Mouse (Mus musculus) embryonic facial prominence, embryonic 15.5 days (tissue): Measurements from ENCODE around the gene Vamp8. TPM values are rescaled to one million over a fixed set of nuclear protein-coding genes. Genes with fewer than 3 reads are reported as not detected.
A peak's percentile ranks its signal among the peaks of the same experiment; 100 is the strongest.

ENCODE experiments used
- ATAC-seq: fragments of 200-750 bp; cut with Nextera tagmentation; 2 replicates; pipeline ENCODE4 v1.8.0; 2017; ENCODE audit warnings: low read depth, moderate TSS enrichment; ENCODE audit not compliant: insufficient number of reproducible peaks, low FRiP score, low TSS enrichment
- H3K27ac ChIP-seq: fragments of 300-500 bp; sonication (generic); replicated peaks from 2 replicates; pipeline ENCODE4 v1.5.1; 2015; ENCODE audit warnings: mild to moderate bottlenecking, inconsistent platforms
- H3K27me3 ChIP-seq: fragments of 300-500 bp; sonication (generic); 2 replicates; pipeline ENCODE4 v1.6.1; 2015; ENCODE audit warnings: inconsistent platforms
- H3K36me3 ChIP-seq: fragments of 300-500 bp; sonication (generic); 2 replicates; pipeline ENCODE4 v1.6.1; 2015; ENCODE audit warnings: mild to moderate bottlenecking, inconsistent platforms
- H3K4me1 ChIP-seq: fragments of 300-500 bp; sonication (generic); 2 replicates; pipeline ENCODE4 v1.6.1; 2015; ENCODE audit warnings: inconsistent platforms
- H3K4me2 ChIP-seq: fragments of 300-500 bp; sonication (generic); replicated peaks from 2 replicates; pipeline ENCODE4 v1.6.1; 2015; ENCODE audit warnings: mild to moderate bottlenecking, inconsistent platforms
- H3K4me3 ChIP-seq: fragments of 300-500 bp; sonication (generic); replicated peaks from 2 replicates; pipeline ENCODE4 v1.5.1; 2015; ENCODE audit warnings: mild to moderate bottlenecking, inconsistent platforms
- H3K9ac ChIP-seq: fragments of 300-500 bp; sonication (generic); 2 replicates; pipeline ENCODE4 v1.6.1; 2015; ENCODE audit warnings: inconsistent platforms
- H3K9me3 ChIP-seq: fragments of 300-500 bp; sonication (generic); replicated peaks from 2 replicates; pipeline ENCODE4 v1.6.1; 2016; ENCODE audit warnings: inconsistent platforms
- WGBS: fragments of 180-500 bp; shearing (Covaris S2); methylation state at CpG from one replicate; pipeline ENCODE4 v1.1.7; 2015; 5-methylcytosine and 5-hydroxymethylcytosine counted together
- polyA plus RNA-seq: library from polyadenylated mRNA; unstranded; fragments of >200 nt; fragmentation: Nextera tagmentation; extraction: Ambion mirVana; gene quantifications from 2 replicates; pipeline ENCODE4 v1.2.1, GENCODE M21; 2015

The Vamp8 gene
- polyA plus RNA-seq, 1 experiment from 2014 or later = 177 TPM

GRCm38 (mm10) chr6:72370091-72370490 is 20.4 kb downstream of the Vamp8 start:
- H3K4me2 ChIP-seq = no peak overlapping the region
- H3K27ac ChIP-seq = no peak overlapping the region
- no peak for ATAC-seq

GRCm38 (mm10) chr6:72369557-72369956 is 20.9 kb downstream of the Vamp8 start:
- WGBS = 76% methylated on average over 4 of the region's 4 CpGs
- Histone ChIP-seq H3K36me3 (no peaks in the 10 kb centered on the region), H3K4me1 (peaks cover 17% of the 10 kb centered on the region), H3K4me2 (no peak overlapping the region), H3K27me3 (no peaks in the 10 kb centered on the region), H3K27ac (no peak overlapping the region), H3K9me3 (no peaks in the 10 kb centered on the region), H3K9ac (no peak overlapping the region), H3K4me3 (no peak overlapping the region)
- ATAC-seq = no peak

More at GRCm38 (mm10) chr6:72370091-72370490, 20.4 kb downstream of the Vamp8 start:
- H3K9ac ChIP-seq = no peak overlapping the region
- no peaks in the 10 kb centered on the region for H3K9me3 ChIP-seq
- H3K4me1 ChIP-seq = peaks cover 17% of the 10 kb centered on the region
- no peaks in the 10 kb centered on the region for H3K36me3 ChIP-seq
- H3K4me3 ChIP-seq = no peak overlapping the region
- no peaks in the 10 kb centered on the region for H3K27me3 ChIP-seq
- 82% methylated on average over 12 of the region's 12 CpGs for WGBS

- no peak for ATAC-seq
- 71% methylated on average over 4 of the region's 4 CpGs for WGBS
- H3K36me3 ChIP-seq = no peaks in the 10 kb centered on the region
Measured at GRCm38 (mm10) chr6:72367460-72367974, 23.0 kb downstream of the Vamp8 start.

GRCm38 (mm10) chr6:72366844-72367443 is 23.6 kb downstream of the Vamp8 start, which contains the start of gene Rnf181:
Rnf181 (minus strand) TSS chr6:72366956.
- WGBS = 76% methylated on average over 4 of the region's 4 CpGs

More at GRCm38 (mm10) chr6:72367460-72367974, 23.0 kb downstream of the Vamp8 start:
- Histone ChIP-seq H3K9me3 (no peaks in the 10 kb centered on the region), H3K9ac (no peak overlapping the region), H3K4me3 (no peak overlapping the region), H3K4me1 (peaks cover 12% of the 10 kb centered on the region), H3K4me2 (no peak overlapping the region), H3K27me3 (no peaks in the 10 kb centered on the region), H3K27ac (no peak overlapping the region)

GRCm38 (mm10) chr6:72366304-72366703 is 24.2 kb downstream of the Vamp8 start:
- Histone ChIP-seq H3K27ac (no peak overlapping the region), H3K36me3 (no peaks in the 10 kb centered on the region), H3K9ac (no peak overlapping the region), H3K27me3 (no peaks in the 10 kb centered on the region), H3K4me2 (no peak overlapping the region), H3K9me3 (no peaks in the 10 kb centered on the region), H3K4me3 (no peak overlapping the region), H3K4me1 (peaks cover 14% of the 10 kb centered on the region)
- ATAC-seq = no peak
- 77% methylated on average over 3 of the region's 3 CpGs for WGBS

More at GRCm38 (mm10) chr6:72366844-72367443, 23.6 kb downstream of the Vamp8 start, which contains the start of gene Rnf181:
- H3K4me3 ChIP-seq = no peak within 1 kb of the TSS
- no peak within 1 kb of the TSS for H3K27ac ChIP-seq
- H3K4me1 ChIP-seq = peaks cover 12% of the 10 kb centered on the region
- H3K36me3 ChIP-seq = no peaks in the 10 kb centered on the region
- no peak within 1 kb of the TSS for H3K4me2 ChIP-seq
- no peaks in the 10 kb centered on the region for H3K27me3 ChIP-seq
- no peak for ATAC-seq
- no peaks in the 10 kb centered on the region for H3K9me3 ChIP-seq
- H3K9ac ChIP-seq = no peak within 1 kb of the TSS

GRCm38 (mm10) chr6:72364985-72365384 is 25.5 kb downstream of the Vamp8 start:
- Histone ChIP-seq H3K4me2 (no peak overlapping the region), H3K9me3 (no peaks in the 10 kb centered on the region), H3K9ac (no peak overlapping the region), H3K36me3 (peaks cover 6% of the 10 kb centered on the region), H3K27ac (no peak overlapping the region), H3K4me1 (peaks cover 20% of the 10 kb centered on the region), H3K4me3 (no peak overlapping the region), H3K27me3 (no peaks in the 10 kb centered on the region)
- 67% methylated on average over 6 of the region's 6 CpGs for WGBS
- ATAC-seq = no peak

GRCm38 (mm10) chr6:72364009-72364408 is 26.5 kb downstream of the Vamp8 start:
- Histone ChIP-seq H3K36me3 (peaks cover 11% of the 10 kb centered on the region), H3K27ac (no peak overlapping the region), H3K4me3 (no peak overlapping the region), H3K9ac (no peak overlapping the region), H3K4me2 (no peak overlapping the region), H3K4me1 (peaks cover 17% of the 10 kb centered on the region), H3K27me3 (no peaks in the 10 kb centered on the region), H3K9me3 (no peaks in the 10 kb centered on the region)
- 44% methylated on average over 7 of the region's 7 CpGs for WGBS
- ATAC-seq = no peak

- peak overlapping the region; percentile 64 for H3K9ac ChIP-seq
- H3K4me2 ChIP-seq = peak overlapping the region; percentile 72
- peaks cover 21% of the 10 kb centered on the region for H3K4me1 ChIP-seq
- H3K27ac ChIP-seq = peak overlapping the region; percentile 91
- H3K9me3 ChIP-seq = no peaks in the 10 kb centered on the region
- ATAC-seq = peak; percentile 99
- WGBS = under 1% methylated on average over 42 of the region's 42 CpGs
- H3K36me3 ChIP-seq = peaks cover 16% of the 10 kb centered on the region
- no peaks in the 10 kb centered on the region for H3K27me3 ChIP-seq
- H3K4me3 ChIP-seq = peak overlapping the region; percentile 89
Measured at GRCm38 (mm10) chr6:72362132-72363028, 28.1 kb downstream of the Vamp8 start.

GRCm38 (mm10) chr6:72361121-72361551 is 29.4 kb downstream of the Vamp8 start:
- Histone ChIP-seq H3K4me1 (peaks cover 34% of the 10 kb centered on the region), H3K36me3 (peaks cover 16% of the 10 kb centered on the region), H3K27me3 (no peaks in the 10 kb centered on the region), H3K4me2 (peak overlapping the region; percentile 72), H3K4me3 (peak overlapping the region; percentile 89), H3K9me3 (no peaks in the 10 kb centered on the region), H3K27ac (no peak overlapping the region), H3K9ac (0 out of 2 replicates have a peak overlapping the region, but pooled peaks have one; percentile 64)
- 58% methylated on average over 5 of the region's 5 CpGs for WGBS
- ATAC-seq = no peak

GRCm38 (mm10) chr6:72360599-72360935 is 29.9 kb downstream of the Vamp8 start:
- Histone ChIP-seq H3K9me3 (no peaks in the 10 kb centered on the region), H3K27ac (no peak overlapping the region), H3K4me1 (peaks cover 38% of the 10 kb centered on the region), H3K4me3 (0 out of 2 replicates have a peak overlapping the region, but pooled peaks have one; percentile 7), H3K27me3 (no peaks in the 10 kb centered on the region), H3K9ac (no peak overlapping the region), H3K36me3 (peaks cover 16% of the 10 kb centered on the region), H3K4me2 (no peak overlapping the region)
- 80% methylated on average over 7 of the region's 7 CpGs for WGBS
- no peak for ATAC-seq

- Histone ChIP-seq H3K9me3 (no peaks in the 10 kb centered on the region), H3K27ac (no peak overlapping the region), H3K27me3 (no peaks in the 10 kb centered on the region), H3K36me3 (peaks cover 16% of the 10 kb centered on the region), H3K4me2 (no peak overlapping the region), H3K4me1 (peaks cover 39% of the 10 kb centered on the region), H3K4me3 (no peak overlapping the region), H3K9ac (no peak overlapping the region)
- ATAC-seq = no peak
- WGBS = 79% methylated on average over 11 of the region's 11 CpGs
Measured at GRCm38 (mm10) chr6:72359891-72360598, 30.5 kb downstream of the Vamp8 start.
